Mouse (Mus musculus): Measurements from ENCODE around the gene Fbxo10.
A peak's percentile ranks its signal among the peaks of the same experiment; 100 is the strongest.

GRCm38 (mm10) chr4:45015615-45016014 lies 68.8 kb downstream of the Fbxo10 start:
- TF ChIP-seq CTCF (conservative IDR thresholded peaks at IDR 0.05; ENCODE audit: low read length) (peak; percentile 80), POU5F1 (IDR thresholded peaks at IDR 0.05; ENCODE audit: borderline replicate concordance, low read length) (no peak), NANOG (IDR thresholded peaks at IDR 0.05; ENCODE audit: borderline replicate concordance, low read length) (no peak)
